Mouse (Mus musculus) megakaryocyte, embryonic 14.5 days (primary cell): ENCODE data around the gene Ykt6.

ENCODE experiments used
- FLI1 ChIP-seq: IDR thresholded peaks from 2 replicates; pipeline ENCODE4 v1.6.1; 2012; ENCODE audit warnings: low read length, inconsistent platforms, mixed read lengths
- GATA1 ChIP-seq: IDR thresholded peaks from 3 replicates; pipeline ENCODE4 v1.6.1; 2012; ENCODE audit warnings: mixed read lengths, low read length, inconsistent platforms, borderline replicate concordance

DNA sequence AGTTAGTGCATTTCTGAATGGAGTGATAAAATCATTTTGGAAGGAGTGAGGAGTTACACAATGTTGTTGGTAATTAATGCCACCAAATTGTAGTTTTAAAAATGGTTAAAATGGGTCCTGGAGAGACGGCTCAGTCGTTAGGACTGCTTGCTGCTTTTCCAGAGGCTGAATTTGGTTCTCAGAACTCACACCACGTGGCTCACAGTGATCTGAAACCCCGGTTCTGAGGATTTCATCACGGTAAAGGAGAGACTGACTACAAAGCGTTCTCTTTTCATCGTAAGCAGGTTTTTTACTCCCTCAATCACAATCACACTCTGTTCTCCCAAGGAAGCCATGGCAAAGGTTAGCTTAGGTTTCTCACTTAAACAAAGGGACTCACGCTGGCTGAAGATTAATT is 30.8 kb upstream of the Ykt6 start:
- TF ChIP-seq GATA1, result no peak
- no peak for TF ChIP-seq FLI1
